Mouse (Mus musculus): Measurements from ENCODE around the gene 1700122O11Rik.

DNA sequence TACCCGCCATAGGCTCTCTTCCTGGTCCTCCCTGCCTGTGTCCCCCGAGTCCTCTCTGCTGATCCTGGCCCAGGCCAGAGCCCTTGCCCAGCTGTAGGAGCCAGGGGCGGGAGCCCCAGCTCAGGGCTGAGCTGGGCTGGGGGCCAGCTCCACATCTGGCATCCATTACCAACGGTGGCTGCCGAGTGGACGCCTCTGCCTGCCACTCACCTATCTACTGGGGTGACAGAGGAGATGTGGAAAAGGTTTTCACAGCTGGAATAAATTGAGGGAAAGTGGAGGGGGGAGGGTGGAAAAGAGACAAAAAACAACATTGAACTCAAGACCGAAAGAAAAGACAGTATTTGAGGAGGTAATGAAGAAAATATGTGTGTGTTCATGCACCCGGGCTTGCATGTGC is 49.3 kb downstream of the 1700122O11Rik start:
- TF ChIP-seq CTCF (conservative IDR thresholded peaks at IDR 0.05; ENCODE audit: insufficient read depth, insufficient read length, low read depth, low read length) (no peak), POLR2A (IDR thresholded peaks at IDR 0.05; ENCODE audit: low read depth, low read length) (no peak)
